Mouse (Mus musculus) CH12.LX (cell line): ENCODE measurements at regions not wholly inside any gene's neighbourhood (a gene's known extent, or its start where the extent isn't known, plus 50 kb on each side); places are given as distances from the start of the nearest gene placed in this dataset.

Experiments used
- DNase-seq: peaks from one replicate; pipeline ENCODE4 v3.0.0-alpha.2; 2013; ENCODE audit errors: extremely low read depth
- H3K27ac ChIP-seq: 2 replicates; pipeline ENCODE4 v1.5.1; 2012; ENCODE audit warnings: low read depth, mild to moderate bottlenecking, control low read depth, moderate library complexity; ENCODE audit not compliant: insufficient read depth
- H3K27me3 ChIP-seq: replicated peaks from 2 replicates; pipeline ENCODE3; 2012; ENCODE audit warnings: inconsistent platforms
- H3K36me3 ChIP-seq, 2 experiments: replicated peaks in 1 of 2; 2 replicates each; pipeline versions ENCODE3 to v1.6.1; 2012; ENCODE audit warnings: inconsistent platforms in 1 of 2, low read length in 1 of 2, mild to moderate bottlenecking in 1 of 2, mixed read lengths in 1 of 2, moderate library complexity in 1 of 2; ENCODE audit not compliant: control insufficient read depth in 1 of 2, insufficient read depth in 1 of 2
- H3K4me1 ChIP-seq, 2 experiments: 2 replicates each; pipeline ENCODE4 v1.6.1; 2012; ENCODE audit warnings: inconsistent platforms in 1 of 2, moderate library complexity in 1 of 2; ENCODE audit not compliant: insufficient read depth in 2 of 2, control insufficient read depth in 1 of 2
- H3K4me2 ChIP-seq: 2 replicates; pipeline ENCODE4 v1.6.1; 2012; ENCODE audit warnings: low read depth, mild to moderate bottlenecking, control low read depth; ENCODE audit not compliant: poor library complexity, insufficient read depth, severe bottlenecking
- H3K4me3 ChIP-seq, 3 experiments: fragments of 150-350 bp in 1 of 3; sonication (generic) in 1 of 3; replicated peaks in 1 of 3; 2 replicates each; pipeline versions ENCODE3 to v1.5.1; 2011 to 2012; ENCODE audit warnings: low read depth in 2 of 3, low read length in 2 of 3, mild to moderate bottlenecking in 2 of 3, moderate library complexity in 2 of 3, control low read depth in 1 of 3, improper control_type of control experiment in 1 of 3, inconsistent platforms in 1 of 3, mixed read lengths in 1 of 3; ENCODE audit not compliant: poor library complexity in 1 of 3
- H3K79me2 ChIP-seq: replicated peaks from 2 replicates; pipeline ENCODE4 v1.6.1; 2012; ENCODE audit warnings: mild to moderate bottlenecking, moderate library complexity; ENCODE audit not compliant: control insufficient read depth, poor library complexity, insufficient read depth, severe bottlenecking; ENCODE audit errors: extremely low read depth
- H3K9ac ChIP-seq: 2 replicates; pipeline ENCODE4 v1.6.1; 2012; ENCODE audit warnings: low read depth, mild to moderate bottlenecking, control low read depth, moderate library complexity; ENCODE audit not compliant: insufficient read depth
- H3K9me3 ChIP-seq: replicated peaks from 2 replicates; pipeline ENCODE3; 2012; ENCODE audit warnings: low read length, inconsistent platforms, mixed read lengths
- BHLHE40 ChIP-seq: IDR thresholded peaks from 2 replicates; pipeline ENCODE4 v1.6.1; 2011; ENCODE audit warnings: mild to moderate bottlenecking, low read depth, low read length, improper control_type of control experiment
- CHD1 ChIP-seq: IDR thresholded peaks from 2 replicates; pipeline ENCODE4 v1.6.1; 2012; ENCODE audit warnings: low read depth, low read length, improper control_type of control experiment, inconsistent platforms
- CTCF ChIP-seq, 2 experiments: IDR thresholded peaks in 1 of 2; conservative IDR thresholded peaks in 1 of 2; 2 replicates each; pipeline ENCODE4 v1.5.1; 2011 to 2012; ENCODE audit warnings: low read depth in 2 of 2, low read length in 2 of 2, improper control_type of control experiment in 1 of 2, inconsistent platforms in 1 of 2, mild to moderate bottlenecking in 1 of 2, moderate library complexity in 1 of 2
- ELF1 ChIP-seq: IDR thresholded peaks from 2 replicates; pipeline ENCODE4 v1.6.1; 2014; ENCODE audit warnings: low read depth, mild to moderate bottlenecking, inconsistent platforms, low read length, improper control_type of control experiment
- EP300 ChIP-seq: IDR thresholded peaks from 2 replicates; pipeline ENCODE4 v1.6.1; 2011; ENCODE audit warnings: low read length, improper control_type of control experiment
- HCFC1 ChIP-seq: IDR thresholded peaks from 2 replicates; pipeline ENCODE4 v1.6.1; 2012; ENCODE audit warnings: low read depth, mild to moderate bottlenecking, inconsistent platforms, low read length, improper control_type of control experiment
- IRF4 ChIP-seq: IDR thresholded peaks from 2 replicates; pipeline ENCODE4 v1.6.1; 2014; ENCODE audit warnings: low read depth, mild to moderate bottlenecking, inconsistent platforms, low read length, improper control_type of control experiment
- JUND ChIP-seq: conservative IDR thresholded peaks from 2 replicates; pipeline ENCODE4 v1.6.1; 2011; ENCODE audit warnings: low read depth, low read length, improper control_type of control experiment
- KAT2A ChIP-seq: IDR thresholded peaks from 2 replicates; pipeline ENCODE4 v1.6.1; 2012; ENCODE audit warnings: low read length, improper control_type of control experiment, inconsistent platforms; ENCODE audit not compliant: insufficient replicate concordance
- MAFK ChIP-seq: IDR thresholded peaks from 2 replicates; pipeline ENCODE4 v1.6.1; 2011; ENCODE audit warnings: low read length, improper control_type of control experiment; ENCODE audit not compliant: insufficient replicate concordance
- MAX ChIP-seq: IDR thresholded peaks from 2 replicates; pipeline ENCODE4 v1.6.1; 2011; ENCODE audit warnings: low read length, improper control_type of control experiment
- MYC ChIP-seq: IDR thresholded peaks from 2 replicates; pipeline ENCODE4 v1.6.1; 2011; ENCODE audit warnings: low read depth, mild to moderate bottlenecking, improper control_type of control experiment, low read length
- POLR2A ChIP-seq: IDR thresholded peaks from 2 replicates; pipeline ENCODE4 v1.6.1; 2011; ENCODE audit warnings: low read depth, mild to moderate bottlenecking, improper control_type of control experiment, low read length
- RAD21 ChIP-seq: IDR thresholded peaks from 2 replicates; pipeline ENCODE4 v1.6.1; 2011; ENCODE audit warnings: low read depth, mild to moderate bottlenecking, low read length, improper control_type of control experiment, moderate library complexity
- RCOR1 ChIP-seq: conservative IDR thresholded peaks from 2 replicates; pipeline ENCODE4 v1.6.1; 2012; ENCODE audit warnings: low read depth, mild to moderate bottlenecking, inconsistent platforms, low read length, improper control_type of control experiment
- SIN3A ChIP-seq: IDR thresholded peaks from 2 replicates; pipeline ENCODE4 v1.6.1; 2012; ENCODE audit warnings: low read length, improper control_type of control experiment, inconsistent platforms
- TBP ChIP-seq: conservative IDR thresholded peaks from 2 replicates; pipeline ENCODE4 v1.6.1; 2011; ENCODE audit warnings: low read depth, low read length, improper control_type of control experiment
- TCF12 ChIP-seq: IDR thresholded peaks from 2 replicates; pipeline ENCODE4 v1.6.1; 2014; ENCODE audit warnings: low read depth, mild to moderate bottlenecking, inconsistent platforms, low read length, improper control_type of control experiment
- UBTF ChIP-seq: IDR thresholded peaks from 2 replicates; pipeline ENCODE4 v1.6.1; 2012; ENCODE audit warnings: low read depth, mild to moderate bottlenecking, inconsistent platforms, low read length, improper control_type of control experiment, moderate library complexity
- USF1 ChIP-seq: IDR thresholded peaks from 2 replicates; pipeline ENCODE4 v1.6.1; 2014; ENCODE audit warnings: low read depth, mild to moderate bottlenecking, inconsistent platforms, low read length, improper control_type of control experiment
- USF2 ChIP-seq: conservative IDR thresholded peaks from 2 replicates; pipeline ENCODE4 v1.6.1; 2011; ENCODE audit warnings: low read depth, low read length, improper control_type of control experiment
- ZKSCAN1 ChIP-seq: IDR thresholded peaks from 2 replicates; pipeline ENCODE4 v1.6.1; 2012; ENCODE audit warnings: low read depth, inconsistent platforms, low read length, improper control_type of control experiment, borderline replicate concordance
- ZMIZ1 ChIP-seq: IDR thresholded peaks from 2 replicates; pipeline ENCODE4 v1.6.1; 2012; ENCODE audit warnings: low read depth, mild to moderate bottlenecking, inconsistent platforms, low read length, improper control_type of control experiment
- ZNF384 ChIP-seq: IDR thresholded peaks from 2 replicates; pipeline ENCODE4 v1.6.1; 2012; ENCODE audit warnings: low read depth, low read length, improper control_type of control experiment, inconsistent platforms
- dilution Hi-C: fragments of 300-500 bp; cut with MboI; formaldehyde crosslinking; loops from 2 replicates; pipeline ENCODE4 v1.14.3; 2020; ENCODE audit warnings: low sequenced_read_pairs; ENCODE audit not compliant: extremely low pct_unique_long_range_greater_than_20kb, extremely low pct_ligation_motif_present
- in situ Hi-C: fragments of 300-500 bp; cut with MboI; formaldehyde crosslinking; loops from 3 replicates; pipeline ENCODE4 v1.14.3; 2019; ENCODE audit warnings: low sequenced_read_pairs, low pct_ligation_motif_present, low pct_unique_long_range_greater_than_20kb, mixed read lengths

DNA sequence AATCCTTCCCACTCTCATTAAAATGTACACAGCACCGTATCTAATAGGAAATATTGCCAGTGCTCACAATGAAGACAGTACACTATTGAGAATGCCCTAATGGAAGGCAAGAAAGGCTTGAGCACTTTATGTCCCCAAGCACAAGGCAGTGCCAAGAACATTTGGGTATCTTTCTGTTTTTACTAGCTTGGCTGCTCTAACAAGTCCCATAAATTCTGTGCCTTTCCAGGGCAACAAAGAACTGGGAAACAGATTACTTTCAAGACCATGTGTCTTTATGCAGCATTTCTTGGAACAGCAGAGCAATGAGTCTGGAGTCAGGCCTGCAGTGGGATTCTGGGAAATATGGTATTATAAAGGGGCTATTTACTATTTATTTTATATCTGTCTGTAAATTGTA lies 192.3 kb downstream of the 1700008P02Rik start:
- no peaks in the 10 kb centered on the region for H3K79me2 ChIP-seq
- H3K9me3 ChIP-seq: no peaks in the 10 kb centered on the region
- no peak overlapping the region for H3K27ac ChIP-seq
- in situ Hi-C loops: no loop called here
- H3K4me2 ChIP-seq: no peak overlapping the region
- DNase-seq: no peak
- no peaks in the 10 kb centered on the region for H3K36me3 ChIP-seq
- no peaks in the 10 kb centered on the region for H3K4me1 ChIP-seq
- no peak overlapping the region for H3K4me3 ChIP-seq
- no peak overlapping the region for H3K9ac ChIP-seq
- no peaks in the 10 kb centered on the region for H3K27me3 ChIP-seq
- dilution Hi-C loops: no loop called here
- no peak for TF ChIP-seq USF2
- TF ChIP-seq USF1: no peak
- no peak for TF ChIP-seq BHLHE40
- TF ChIP-seq IRF4: no peak
- no peak for TF ChIP-seq HCFC1
- no peak for TF ChIP-seq ZNF384
- no peak for TF ChIP-seq MAX
- no peak for TF ChIP-seq CHD1
- no peak for TF ChIP-seq KAT2A
- TF ChIP-seq CTCF (conservative IDR thresholded peaks at IDR 0.05 in 1 of 2, IDR thresholded peaks at IDR 0.05 in 1 of 2; ENCODE audit: low read depth in 2 of 2, low read length in 2 of 2): no peak
- TF ChIP-seq EP300: no peak
- no peak for TF ChIP-seq UBTF
- TF ChIP-seq POLR2A: no peak
- no peak for TF ChIP-seq JUND
- TF ChIP-seq RAD21: no peak
- TF ChIP-seq ELF1: no peak
- TF ChIP-seq RCOR1: no peak
- TF ChIP-seq ZKSCAN1: no peak
- no peak for TF ChIP-seq MAFK

DNA sequence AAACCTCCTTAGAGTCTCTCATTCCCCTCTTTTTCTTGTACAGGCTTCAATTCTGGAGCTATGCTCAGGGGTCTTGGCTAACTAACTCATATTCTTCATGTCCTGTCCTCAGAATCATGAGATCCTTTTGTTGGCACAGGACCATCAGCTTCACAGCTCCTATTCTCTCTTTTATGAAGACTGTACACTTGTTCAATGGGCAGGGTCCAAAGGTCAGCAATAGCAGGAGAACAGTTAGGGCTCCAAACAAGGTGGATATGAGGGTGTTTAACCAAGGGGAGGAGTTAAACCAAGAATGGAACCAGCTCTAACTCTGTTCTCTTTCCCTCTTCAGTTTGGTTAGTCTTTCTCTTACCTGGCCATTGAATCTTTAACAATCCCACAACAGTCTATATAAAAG lies 219.4 kb downstream of the 1700008P02Rik start:
- H3K36me3 ChIP-seq: no peaks in the 10 kb centered on the region
- DNase-seq: no peak
- no peak overlapping the region for H3K4me2 ChIP-seq
- H3K4me1 ChIP-seq: no peaks in the 10 kb centered on the region
- no peak overlapping the region for H3K9ac ChIP-seq
- no peaks in the 10 kb centered on the region for H3K79me2 ChIP-seq
- H3K27ac ChIP-seq: no peak overlapping the region
- dilution Hi-C loops: no loop called here
- TF ChIP-seq MYC (no peak), ZMIZ1 (no peak), TCF12 (no peak), RAD21 (no peak), TBP (no peak), POLR2A (no peak), SIN3A (no peak), MAFK (no peak)
- no peaks in the 10 kb centered on the region for H3K27me3 ChIP-seq
- no peak overlapping the region for H3K4me3 ChIP-seq
- no peaks in the 10 kb centered on the region for H3K9me3 ChIP-seq
- in situ Hi-C loops: no loop called here
